Mouse (Mus musculus) lung, embryonic 14.5 days (tissue): ENCODE data around the gene Mesp1. TPM values are rescaled to one million over a fixed set of nuclear protein-coding genes. Genes with fewer than 3 reads are reported as not detected.
A peak's percentile ranks its signal among the peaks of the same experiment; 100 is the strongest.

Experiments used
- ATAC-seq: fragments of 200-750 bp; cut with Nextera tagmentation; 2 replicates; pipeline ENCODE4 v1.8.0; 2017; ENCODE audit warnings: mild to moderate bottlenecking, moderate TSS enrichment, moderate library complexity; ENCODE audit not compliant: insufficient read depth
- DNase-seq: peaks from one replicate; pipeline ENCODE4 v3.0.0-alpha.2; 2015
- H3K27ac ChIP-seq: fragments of 300-500 bp; sonication (generic); 2 replicates; pipeline ENCODE4 v1.5.1; 2014; ENCODE audit warnings: low read depth, mild to moderate bottlenecking, moderate library complexity
- H3K27me3 ChIP-seq: fragments of 300-500 bp; sonication (generic); 2 replicates; pipeline ENCODE4 v1.6.1; 2014; ENCODE audit warnings: low read length, control low read depth; ENCODE audit not compliant: insufficient read depth
- H3K36me3 ChIP-seq: fragments of 300-500 bp; sonication (generic); 2 replicates; pipeline ENCODE4 v1.6.1; 2014; ENCODE audit warnings: control low read depth; ENCODE audit not compliant: insufficient read depth
- H3K4me1 ChIP-seq: fragments of 300-500 bp; sonication (generic); 2 replicates; pipeline ENCODE4 v1.6.1; 2014; ENCODE audit warnings: antibody characterized with exemption, control low read depth; ENCODE audit not compliant: insufficient read depth
- H3K4me2 ChIP-seq: fragments of 300-500 bp; sonication (generic); 2 replicates; pipeline ENCODE4 v1.6.1; 2014; ENCODE audit warnings: mild to moderate bottlenecking
- H3K4me3 ChIP-seq: fragments of 300-500 bp; sonication (generic); 2 replicates; pipeline ENCODE4 v1.5.1; 2014; ENCODE audit warnings: low read depth, low read length
- H3K9ac ChIP-seq: fragments of 300-500 bp; sonication (generic); 2 replicates; pipeline ENCODE4 v1.6.1; 2014
- H3K9me3 ChIP-seq: fragments of 300-500 bp; sonication (generic); 2 replicates; pipeline ENCODE4 v1.6.1; 2016; ENCODE audit warnings: low read depth, low read length, control low read depth
- CTCF ChIP-seq: IDR thresholded peaks from 2 replicates; pipeline ENCODE4 v1.5.1; 2016; ENCODE audit warnings: antibody characterized with exemption, low read depth
- WGBS: fragments of 180-500 bp; shearing (Covaris S2); extraction: QIAGEN DNeasy Blood & Tissue Kit; methylation state at CpG from one replicate; pipeline ENCODE4 v1.1.7; 2014; 5-methylcytosine and 5-hydroxymethylcytosine counted together
- polyA plus RNA-seq: library from polyadenylated mRNA; unstranded; fragments of >200 nt; fragmentation: Nextera tagmentation; extraction: Ambion mirVana; gene quantifications from 2 replicates; pipeline ENCODE4 v1.2.1, GENCODE M21; 2014

Mesp1 gene
- polyA plus RNA-seq, 1 experiment from 2014 or later: not detected

- Histone ChIP-seq H3K4me2 (no peak overlapping the region), H3K27me3 (no peaks in the 10 kb centered on the region), H3K36me3 (no peaks in the 10 kb centered on the region), H3K9ac (no peak overlapping the region), H3K27ac (no peak overlapping the region), H3K4me3 (no peak overlapping the region), H3K4me1 (no peaks in the 10 kb centered on the region), H3K9me3 (no peaks in the 10 kb centered on the region)
- WGBS: 24% methylated on average over 2 of the region's 2 CpGs
- ATAC-seq (no peak), DNase-seq (peak; percentile 69)
- TF ChIP-seq CTCF: no peak
Observed at GRCm38 (mm10) chr7:79803887-79804286, 10.3 kb upstream of the Mesp1 start.

GRCm38 (mm10) chr7:79802037-79802436 is 8.4 kb upstream of the Mesp1 start:
- no peak for DNase-seq
- no peaks in the 10 kb centered on the region for H3K27me3 ChIP-seq
- no peaks in the 10 kb centered on the region for H3K9me3 ChIP-seq
- H3K4me2 ChIP-seq: no peak overlapping the region
- no peaks in the 10 kb centered on the region for H3K4me1 ChIP-seq
- no peak overlapping the region for H3K9ac ChIP-seq
- no peak for TF ChIP-seq CTCF
- 40% methylated on average over 5 of the region's 5 CpGs for WGBS
- H3K36me3 ChIP-seq: no peaks in the 10 kb centered on the region
- no peak for ATAC-seq
- H3K27ac ChIP-seq: no peak overlapping the region
- H3K4me3 ChIP-seq: no peak overlapping the region

GRCm38 (mm10) chr7:79801391-79801790 is 7.8 kb upstream of the Mesp1 start:
- Histone ChIP-seq H3K9me3 (no peaks in the 10 kb centered on the region), H3K36me3 (no peaks in the 10 kb centered on the region), H3K4me3 (no peak overlapping the region), H3K9ac (no peak overlapping the region), H3K4me2 (no peak overlapping the region), H3K27ac (no peak overlapping the region), H3K27me3 (no peaks in the 10 kb centered on the region), H3K4me1 (no peaks in the 10 kb centered on the region)
- TF ChIP-seq CTCF: no peak
- ATAC-seq (no peak), DNase-seq (no peak)
- WGBS: 54% methylated on average over 11 of the region's 11 CpGs

GRCm38 (mm10) chr7:79800336-79800735 is 6.7 kb upstream of the Mesp1 start:
- H3K36me3 ChIP-seq: no peaks in the 10 kb centered on the region
- DNase-seq (no peak), ATAC-seq (no peak)
- H3K27me3 ChIP-seq: no peaks in the 10 kb centered on the region
- no peaks in the 10 kb centered on the region for H3K9me3 ChIP-seq
- no peak overlapping the region for H3K4me3 ChIP-seq
- TF ChIP-seq CTCF: no peak
- no peak overlapping the region for H3K9ac ChIP-seq
- H3K4me2 ChIP-seq: no peak overlapping the region
- WGBS: 60% methylated on average over 4 of the region's 4 CpGs
- no peak overlapping the region for H3K27ac ChIP-seq
- H3K4me1 ChIP-seq: no peaks in the 10 kb centered on the region

- Histone ChIP-seq H3K4me3 (no peak overlapping the region), H3K36me3 (no peaks in the 10 kb centered on the region), H3K4me1 (no peaks in the 10 kb centered on the region), H3K9me3 (no peaks in the 10 kb centered on the region), H3K27me3 (peaks cover under 1% of the 10 kb centered on the region; the same call in 1 of the 2 replicates), H3K27ac (no peak overlapping the region), H3K4me2 (no peak overlapping the region), H3K9ac (no peak overlapping the region)
- TF ChIP-seq CTCF: 0 out of 2 replicates have a peak, but pooled peaks have one; percentile 2
- ATAC-seq (no peak), DNase-seq (no peak)
- WGBS: 69% methylated on average over 6 of the region's 6 CpGs
Observed at GRCm38 (mm10) chr7:79799506-79799905, 5.9 kb upstream of the Mesp1 start.

- no peak overlapping the region for H3K4me2 ChIP-seq
Observed at GRCm38 (mm10) chr7:79799048-79799447, 5.5 kb upstream of the Mesp1 start.

GRCm38 (mm10) chr7:79798606-79799005 is 5.0 kb upstream of the Mesp1 start:
- no peaks in the 10 kb centered on the region for H3K4me1 ChIP-seq
- no peaks in the 10 kb centered on the region for H3K36me3 ChIP-seq
- H3K4me2 ChIP-seq: no peak overlapping the region
- ATAC-seq (no peak), DNase-seq (no peak)
- TF ChIP-seq CTCF: no peak
- no peak overlapping the region for H3K4me3 ChIP-seq
- no peak overlapping the region for H3K9ac ChIP-seq
- H3K27me3 ChIP-seq: peaks cover 10% of the 10 kb centered on the region; the same call in 1 of the 2 replicates
- H3K9me3 ChIP-seq: no peaks in the 10 kb centered on the region
- 19% methylated on average over 5 of the region's 5 CpGs for WGBS
- no peak overlapping the region for H3K27ac ChIP-seq

More at GRCm38 (mm10) chr7:79799048-79799447, 5.5 kb upstream of the Mesp1 start:
- TF ChIP-seq CTCF: peak; percentile 89
- Histone ChIP-seq H3K4me3 (no peak overlapping the region), H3K36me3 (no peaks in the 10 kb centered on the region), H3K27me3 (peaks cover 6% of the 10 kb centered on the region; the same call in 1 of the 2 replicates), H3K27ac (no peak overlapping the region), H3K9ac (no peak overlapping the region), H3K4me1 (no peaks in the 10 kb centered on the region), H3K9me3 (no peaks in the 10 kb centered on the region)
- peak; percentile 93 for DNase-seq
- 0 out of 2 replicates have a peak, but pooled peaks have one; percentile 38 for ATAC-seq
- 1% methylated on average over 8 of the region's 8 CpGs for WGBS
